Mouse (Mus musculus): ENCODE data around the gene Irf7. TPM values are rescaled to one million over a fixed set of nuclear protein-coding genes. Genes with fewer than 3 reads are reported as not detected.

Gene Irf7
- 7.7 and 8.6 TPM in 2 replicates for polyA plus RNA-seq (2012; rRNA removed)

DNA sequence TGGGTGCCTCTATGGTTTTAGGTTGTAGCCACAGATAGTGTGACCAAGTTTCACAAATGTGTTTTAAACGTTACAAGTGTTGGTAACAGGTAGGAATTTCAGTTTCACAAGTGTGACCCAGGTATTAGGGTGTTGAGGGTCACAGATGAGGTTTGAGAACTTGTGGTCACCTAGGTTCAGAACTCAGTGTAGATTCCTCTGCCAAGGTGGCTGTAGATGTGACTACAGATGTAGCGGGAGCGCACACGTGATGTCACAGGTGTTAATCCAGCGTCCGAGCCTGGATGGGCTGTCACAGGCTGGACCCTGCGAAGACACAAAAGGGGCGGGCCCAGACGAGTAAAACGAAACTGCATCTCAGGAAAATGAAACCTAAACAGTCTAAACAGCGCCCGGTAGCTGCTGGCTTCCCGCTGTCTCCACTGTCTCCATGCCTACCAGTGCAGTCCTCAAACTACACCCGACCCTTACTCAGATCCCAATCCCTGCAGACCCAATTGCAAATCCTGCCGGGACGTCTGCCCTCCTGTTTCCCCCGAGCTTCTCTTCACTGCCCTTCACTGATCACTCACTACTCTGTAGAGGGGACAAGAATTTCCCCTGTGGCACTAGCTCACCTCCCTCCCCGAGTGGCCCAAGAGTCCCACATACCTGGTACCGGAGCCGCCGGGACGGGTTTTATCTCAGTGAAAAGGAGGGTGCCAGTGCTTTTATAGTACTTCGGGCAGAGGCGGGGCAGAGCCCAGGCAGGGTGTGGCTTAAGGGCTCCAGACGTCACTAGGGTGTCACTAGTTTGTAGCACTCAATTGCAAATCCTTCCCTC lies at the start of gene Irf7:
Irf7 (minus strand) TSS at position 743 of the 823 bp plus-strand sequence.
- peak in 1 of 2 experiments; percentile 24 for DNase-seq (ENCODE audit: extremely low spot score in 1 of 2, low spot score in 1 of 2)

DNA sequence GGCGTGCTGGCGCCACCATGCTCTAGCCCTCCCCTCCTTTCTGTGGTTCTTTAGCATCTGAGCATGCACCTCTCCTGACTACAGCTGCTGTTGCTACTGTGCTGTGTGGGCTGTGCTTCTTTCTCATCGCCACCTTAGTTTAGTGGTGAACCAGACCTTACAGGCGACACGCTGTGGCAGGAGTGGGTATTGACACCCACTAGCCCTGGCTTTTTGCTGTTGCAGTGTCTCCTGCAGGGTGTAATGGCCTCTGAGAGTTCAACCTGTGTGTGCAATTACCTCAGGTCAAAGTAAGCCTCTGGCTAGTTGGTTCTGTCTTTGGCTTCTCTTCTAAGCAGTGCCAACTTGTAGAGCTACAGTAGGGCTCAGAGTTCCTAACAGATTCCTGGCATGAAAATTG lies 49.7 kb upstream of the Irf7 start:
- DNase-seq (ENCODE audit: extremely low spot score in 1 of 2, low spot score in 1 of 2): peak; percentile 44 to 62

DNA sequence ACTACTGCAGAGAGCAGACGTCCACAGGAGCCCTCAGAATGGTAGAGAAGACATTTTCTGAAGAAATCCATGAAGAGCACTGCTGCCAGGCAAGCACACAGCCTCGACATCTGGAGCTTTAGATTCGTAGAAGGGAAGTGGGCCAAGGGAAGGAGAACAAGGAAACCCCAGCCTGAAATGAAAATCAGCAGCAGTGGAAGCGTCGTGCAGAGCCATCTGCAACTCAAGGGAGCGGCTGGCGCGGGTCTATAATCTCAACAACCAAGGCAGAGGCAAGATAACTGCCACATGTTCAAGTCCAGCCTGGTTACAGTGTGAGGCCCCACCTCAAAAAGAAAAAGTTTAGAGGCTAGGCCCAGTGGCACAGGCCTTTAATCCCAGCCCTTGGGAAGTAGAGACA lies 48.8 kb upstream of the Irf7 start:
- peak in 1 of 2 experiments; percentile 44 for DNase-seq (ENCODE audit: extremely low spot score in 1 of 2, low spot score in 1 of 2)

DNA sequence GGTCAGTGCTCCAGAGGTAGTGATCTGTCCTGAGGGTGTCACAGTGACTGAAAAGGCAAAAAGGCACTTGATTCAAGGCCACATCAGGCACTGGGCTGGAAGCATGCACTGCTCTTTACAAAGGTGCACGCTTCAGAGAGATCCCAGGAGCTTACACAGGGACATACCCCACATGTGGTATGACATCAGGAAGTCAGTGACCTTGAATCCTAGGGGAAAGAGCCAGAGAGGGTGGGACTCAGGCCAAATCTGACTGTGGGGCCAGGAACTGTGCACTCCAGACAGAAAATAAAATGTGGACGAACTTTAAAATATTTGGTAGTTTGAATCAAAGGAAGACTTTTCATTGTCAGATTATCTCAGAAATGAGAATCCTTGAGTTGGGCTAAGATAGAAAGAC lies 48.1 kb upstream of the Irf7 start:
- no peak for DNase-seq (ENCODE audit: extremely low spot score in 1 of 2, low spot score in 1 of 2)

DNA sequence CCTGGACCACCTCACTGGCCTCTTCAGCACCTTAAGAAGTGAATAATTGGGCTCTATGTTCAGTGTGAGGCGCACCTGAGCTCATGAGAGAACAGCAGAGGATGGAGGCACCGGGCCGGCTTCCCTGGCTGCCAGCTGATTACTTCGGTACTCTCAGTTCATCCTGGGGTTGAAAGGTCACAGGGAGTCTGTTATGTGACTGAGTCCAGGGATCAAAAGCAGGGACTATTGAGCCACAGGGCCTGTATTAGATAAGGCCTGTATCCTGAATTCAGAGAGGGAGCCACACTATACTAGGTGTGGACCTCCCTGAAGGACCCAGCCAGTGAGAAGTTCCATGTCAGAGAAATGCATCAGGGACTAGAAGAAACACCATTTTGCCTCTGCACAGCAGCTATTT lies 38.3 kb upstream of the Irf7 start:
- no peak for DNase-seq (ENCODE audit: extremely low spot score in 1 of 2, low spot score in 1 of 2)

DNA sequence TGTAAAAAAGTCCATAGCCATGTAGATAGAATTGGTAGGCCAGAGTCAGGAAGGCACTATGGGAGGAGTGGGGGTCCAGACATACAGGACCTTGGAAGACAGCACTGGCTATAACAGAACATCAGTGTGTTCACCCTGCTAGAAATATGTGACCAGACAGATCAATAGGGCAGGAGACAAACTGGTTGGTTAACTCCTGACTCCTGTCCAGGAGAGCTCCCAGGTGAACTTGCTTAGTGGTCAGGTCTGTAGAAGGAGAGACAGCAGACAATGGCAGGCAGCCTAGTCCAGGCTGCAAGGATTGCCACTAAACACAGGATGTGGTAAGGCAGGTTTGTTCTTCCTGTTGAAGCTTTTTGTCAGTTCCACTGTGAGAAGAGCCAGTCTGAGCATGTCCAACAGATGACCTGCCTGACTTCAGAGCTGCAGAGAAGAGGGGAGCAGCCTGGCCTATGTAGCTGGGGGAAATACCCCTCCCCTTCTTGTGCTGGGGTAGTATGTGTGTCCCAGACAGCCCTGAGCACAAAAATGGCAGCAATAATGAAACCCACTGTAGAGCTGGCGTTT lies 36.5 kb upstream of the Irf7 start:
- no peak for DNase-seq (ENCODE audit: extremely low spot score in 1 of 2, low spot score in 1 of 2)

DNA sequence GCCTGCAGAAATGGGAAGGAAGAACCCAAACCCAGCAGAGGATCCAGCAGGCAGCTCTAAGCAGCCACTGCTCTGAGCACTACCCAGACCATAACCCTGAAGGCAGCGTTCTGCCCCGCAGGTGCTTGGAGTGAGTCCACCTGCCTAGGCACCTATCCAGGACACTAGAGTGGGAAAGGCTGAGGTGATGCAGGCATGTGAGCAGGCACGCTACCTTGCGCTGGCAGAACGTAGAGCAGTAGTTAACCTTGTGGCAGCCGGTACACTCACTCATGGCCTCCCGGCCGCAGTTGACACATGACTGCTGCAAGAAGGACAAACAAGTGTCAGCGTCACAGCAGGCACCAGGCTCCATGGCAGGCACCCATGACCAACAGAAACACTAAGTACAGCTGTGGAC lies 35.1 kb upstream of the Irf7 start:
- no peak for DNase-seq (ENCODE audit: extremely low spot score in 1 of 2, low spot score in 1 of 2)

DNA sequence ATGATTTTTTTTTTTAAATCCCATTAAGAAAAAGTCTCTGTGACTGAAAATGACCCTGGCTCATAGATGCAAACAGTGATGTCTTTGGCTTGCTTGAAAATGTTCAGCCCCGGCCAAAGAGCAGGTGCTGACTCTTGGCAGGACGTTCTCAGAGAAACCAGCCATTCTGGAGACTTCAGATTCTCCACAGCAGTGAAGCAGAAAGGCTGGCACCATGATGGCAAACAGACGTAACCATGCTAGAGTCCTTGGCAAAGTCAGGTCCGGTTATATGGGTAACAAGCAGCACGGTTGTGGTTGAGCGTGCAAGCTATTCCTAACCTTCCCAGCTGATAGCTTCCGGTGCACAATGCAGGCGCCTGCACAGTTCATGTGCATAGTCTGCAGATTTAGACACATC lies 32.9 kb upstream of the Irf7 start:
- no peak for DNase-seq (ENCODE audit: extremely low spot score in 1 of 2, low spot score in 1 of 2)

DNA sequence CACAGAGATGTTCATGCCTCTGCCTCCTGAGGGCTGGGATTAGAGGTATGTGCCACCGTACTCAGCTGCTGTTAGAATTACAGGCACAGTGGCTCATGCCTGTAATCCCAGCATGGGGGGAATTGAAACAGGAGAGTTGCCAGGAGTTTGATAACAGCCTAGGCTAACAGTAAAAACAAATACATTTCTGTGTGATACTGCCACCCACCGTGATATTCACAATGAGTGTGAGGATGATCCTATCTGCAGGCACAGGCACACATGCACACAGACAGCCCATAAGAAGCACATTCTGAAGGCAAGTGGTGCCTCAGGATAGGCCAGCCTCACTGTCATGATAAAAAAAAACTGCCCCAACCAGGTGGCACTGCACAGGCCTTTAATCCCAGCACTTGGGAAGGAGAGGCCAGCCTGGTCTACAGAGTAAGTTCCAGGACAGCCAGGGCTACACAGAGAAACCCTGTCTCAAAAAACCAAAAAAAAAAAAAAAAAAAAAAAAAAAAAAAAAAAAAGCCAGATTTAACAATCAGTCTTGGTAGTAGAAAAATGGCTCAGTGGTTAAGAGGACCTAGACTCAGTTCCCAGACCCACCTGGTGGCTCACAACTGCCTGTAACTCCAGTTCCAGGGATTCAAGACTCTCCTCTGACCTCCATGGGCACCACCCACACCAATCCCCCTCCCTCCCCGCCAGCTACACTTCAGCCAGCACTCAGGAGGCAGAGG lies 31.8 kb upstream of the Irf7 start:
- no peak for DNase-seq (ENCODE audit: extremely low spot score in 1 of 2, low spot score in 1 of 2)

DNA sequence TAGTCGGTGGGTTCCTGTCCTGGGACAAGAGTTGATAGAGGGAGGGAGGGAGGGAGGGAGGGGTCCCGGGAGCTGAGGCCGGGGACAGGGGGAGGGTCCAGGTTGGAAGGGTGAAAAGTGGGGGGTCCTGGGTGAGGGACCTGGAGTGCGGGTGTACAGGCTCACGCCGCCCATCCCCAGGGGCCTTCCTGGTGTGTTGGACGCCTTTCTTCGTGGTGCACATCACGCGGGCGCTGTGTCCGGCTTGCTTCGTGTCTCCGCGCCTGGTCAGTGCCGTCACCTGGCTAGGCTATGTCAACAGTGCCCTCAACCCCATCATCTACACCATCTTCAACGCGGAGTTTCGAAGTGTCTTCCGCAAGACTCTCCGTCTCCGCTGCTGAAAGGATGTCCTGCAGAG lies 28.2 kb upstream of the Irf7 start:
- DNase-seq (ENCODE audit: extremely low spot score in 1 of 2, low spot score in 1 of 2): no peak

DNA sequence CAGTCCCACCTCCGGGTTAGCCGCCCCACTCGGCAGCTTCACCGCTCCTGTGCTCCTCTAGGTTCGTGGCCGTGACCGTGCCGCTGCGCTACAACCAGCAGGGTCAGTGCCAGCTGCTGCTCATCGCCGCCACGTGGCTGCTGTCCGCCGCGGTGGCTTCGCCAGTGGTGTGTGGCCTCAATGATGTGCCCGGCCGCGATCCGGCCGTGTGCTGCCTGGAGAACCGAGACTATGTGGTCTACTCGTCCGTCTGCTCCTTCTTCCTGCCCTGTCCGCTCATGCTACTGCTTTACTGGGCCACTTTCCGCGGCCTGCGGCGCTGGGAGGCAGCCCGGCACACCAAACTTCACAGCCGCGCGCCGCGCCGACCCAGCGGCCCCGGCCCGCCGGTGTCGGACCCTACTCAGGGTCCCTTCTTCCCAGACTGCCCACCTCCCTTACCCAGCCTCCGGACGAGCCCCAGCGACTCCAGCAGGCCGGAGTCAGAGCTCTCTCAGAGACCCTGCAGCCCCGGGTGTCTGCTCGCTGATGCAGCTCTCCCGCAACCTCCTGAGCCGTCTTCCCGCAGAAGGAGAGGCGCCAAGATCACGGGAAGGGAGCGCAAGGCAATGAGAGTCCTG lies 27.7 kb upstream of the Irf7 start:
- no peak for DNase-seq (ENCODE audit: extremely low spot score in 1 of 2, low spot score in 1 of 2)

DNA sequence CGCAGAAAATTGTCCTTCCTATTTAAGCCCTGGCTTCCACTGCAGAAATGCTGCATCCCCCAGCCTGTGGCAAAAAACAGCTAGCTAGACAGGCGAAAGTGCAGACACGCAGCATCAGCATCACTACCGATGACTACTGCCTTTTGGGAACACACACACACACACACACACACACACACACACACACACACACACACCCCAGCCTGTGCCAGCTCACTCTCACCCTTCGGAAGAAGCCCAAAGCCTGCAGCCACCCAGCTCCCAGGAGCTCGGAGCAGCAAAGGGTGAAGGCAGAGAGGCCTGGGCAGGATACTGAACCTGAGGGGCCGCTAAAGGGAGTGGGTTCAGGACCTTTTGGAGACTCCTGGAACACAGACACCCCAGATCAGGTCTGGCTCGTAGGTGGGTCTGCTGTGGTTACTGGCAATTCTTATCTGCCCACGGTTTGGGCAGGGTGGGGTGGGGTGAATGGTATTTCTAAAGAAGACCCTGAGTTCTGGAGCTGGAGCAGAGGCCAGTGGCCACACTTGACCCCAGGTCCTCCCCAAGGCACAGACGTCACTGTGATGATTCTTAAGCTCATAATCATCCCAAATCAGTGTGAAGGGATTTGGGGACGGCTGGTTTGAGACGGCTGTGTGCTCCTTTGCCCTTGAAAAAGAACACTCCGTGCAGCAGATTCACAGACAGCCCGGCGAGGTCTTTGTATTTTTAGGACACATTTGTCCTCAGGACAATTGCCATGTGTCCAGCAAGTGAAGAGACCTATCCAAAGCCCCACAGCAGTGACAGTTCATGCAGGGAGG lies 26.5 kb upstream of the Irf7 start:
- peak in 1 of 2 experiments; percentile 13 for DNase-seq (ENCODE audit: extremely low spot score in 1 of 2, low spot score in 1 of 2)

DNA sequence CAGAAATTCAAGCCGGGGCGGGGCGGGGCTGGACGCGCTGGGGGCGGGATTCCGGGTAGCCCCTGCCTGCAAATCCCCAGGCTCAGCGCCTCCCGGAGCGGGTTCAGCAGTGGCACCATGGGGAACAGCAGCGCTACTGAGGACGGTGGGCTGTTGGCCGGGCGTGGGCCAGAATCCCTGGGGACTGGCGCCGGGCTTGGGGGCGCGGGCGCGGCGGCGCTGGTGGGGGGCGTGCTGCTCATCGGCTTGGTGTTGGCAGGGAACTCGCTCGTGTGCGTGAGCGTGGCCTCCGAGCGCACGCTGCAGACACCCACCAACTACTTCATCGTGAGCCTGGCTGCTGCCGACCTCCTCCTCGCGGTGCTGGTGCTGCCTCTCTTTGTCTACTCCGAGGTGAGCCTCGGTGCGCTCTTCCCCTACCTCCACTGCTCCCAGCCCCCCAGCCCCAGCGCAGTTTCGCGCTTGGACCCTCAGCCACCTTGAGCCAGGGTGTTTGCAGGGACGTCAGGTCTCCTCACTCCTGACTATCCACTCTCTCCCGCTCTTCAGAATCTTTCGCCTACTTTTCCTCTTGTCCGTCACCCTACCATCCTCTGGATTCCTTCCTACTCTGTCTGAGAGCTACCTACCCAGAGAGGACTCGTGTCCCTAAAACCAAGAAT lies 25.8 kb upstream of the Irf7 start, which contains the start of gene Drd4:
Drd4 (plus strand) TSS at position 86 of the 662 bp plus-strand sequence.
- peak in 1 of 2 experiments; percentile 42 for DNase-seq (ENCODE audit: extremely low spot score in 1 of 2, low spot score in 1 of 2)

DNA sequence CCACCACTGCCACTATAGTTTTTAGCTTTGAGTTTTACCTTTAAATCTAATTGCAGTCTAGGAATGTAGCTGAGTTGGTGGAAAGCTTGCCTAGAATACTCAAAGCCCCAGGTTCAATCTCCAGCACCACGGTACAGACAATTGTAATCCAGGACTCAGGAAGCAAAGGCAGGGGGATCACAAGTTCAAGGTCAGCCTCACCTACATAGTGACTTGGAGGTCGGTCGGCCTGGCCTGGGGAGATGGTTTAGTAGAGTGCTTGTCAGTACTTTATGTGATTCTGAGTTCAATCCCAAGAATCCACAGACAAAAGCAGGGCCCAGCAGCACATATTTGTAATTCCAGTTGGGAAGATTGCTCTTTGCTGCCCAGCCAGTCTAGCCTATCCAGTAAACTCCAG lies 21.8 kb upstream of the Irf7 start:
- no peak for DNase-seq (ENCODE audit: extremely low spot score in 1 of 2, low spot score in 1 of 2)

DNA sequence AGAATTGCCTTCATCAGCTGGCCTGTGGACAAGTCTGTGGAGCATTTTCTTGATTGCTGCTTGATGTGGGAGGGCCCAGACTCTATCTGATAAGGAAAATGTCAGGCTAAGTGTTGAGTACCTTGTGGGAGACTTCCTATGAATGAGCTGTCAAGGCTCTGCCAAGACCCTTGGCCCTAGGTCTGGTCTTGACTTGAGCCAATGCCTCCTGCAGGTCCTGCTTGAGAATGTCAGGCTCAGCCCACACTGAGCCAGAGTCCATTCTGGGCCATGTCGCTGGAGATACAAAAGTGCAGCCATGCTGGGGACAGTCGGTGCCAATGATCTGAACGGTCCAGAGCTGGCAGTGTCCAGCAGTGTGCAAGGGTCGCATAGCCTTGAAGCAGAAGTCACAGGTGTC lies 16.5 kb upstream of the Irf7 start:
- no peak for DNase-seq (ENCODE audit: extremely low spot score in 1 of 2, low spot score in 1 of 2)

DNA sequence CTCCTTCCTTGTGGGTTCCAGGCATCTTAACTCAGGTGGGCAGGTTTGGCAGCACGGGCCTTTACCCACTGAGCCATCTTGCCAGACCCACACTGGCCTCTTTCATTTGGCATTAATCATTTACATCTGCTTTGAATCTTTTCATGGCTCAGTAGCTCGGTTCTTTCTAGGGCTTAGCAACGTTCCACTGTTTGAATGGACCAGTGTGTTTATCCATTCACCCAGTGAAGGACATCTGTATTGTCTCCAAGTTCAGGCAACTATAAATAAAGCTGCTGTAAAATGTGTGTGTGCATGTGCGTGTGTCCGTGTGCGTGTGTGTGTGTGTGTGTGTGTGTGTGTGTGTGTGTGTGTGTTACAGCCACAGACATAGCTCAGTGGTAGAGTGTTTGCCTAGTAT lies 15.2 kb upstream of the Irf7 start:
- no peak for DNase-seq (ENCODE audit: extremely low spot score in 1 of 2, low spot score in 1 of 2)

DNA sequence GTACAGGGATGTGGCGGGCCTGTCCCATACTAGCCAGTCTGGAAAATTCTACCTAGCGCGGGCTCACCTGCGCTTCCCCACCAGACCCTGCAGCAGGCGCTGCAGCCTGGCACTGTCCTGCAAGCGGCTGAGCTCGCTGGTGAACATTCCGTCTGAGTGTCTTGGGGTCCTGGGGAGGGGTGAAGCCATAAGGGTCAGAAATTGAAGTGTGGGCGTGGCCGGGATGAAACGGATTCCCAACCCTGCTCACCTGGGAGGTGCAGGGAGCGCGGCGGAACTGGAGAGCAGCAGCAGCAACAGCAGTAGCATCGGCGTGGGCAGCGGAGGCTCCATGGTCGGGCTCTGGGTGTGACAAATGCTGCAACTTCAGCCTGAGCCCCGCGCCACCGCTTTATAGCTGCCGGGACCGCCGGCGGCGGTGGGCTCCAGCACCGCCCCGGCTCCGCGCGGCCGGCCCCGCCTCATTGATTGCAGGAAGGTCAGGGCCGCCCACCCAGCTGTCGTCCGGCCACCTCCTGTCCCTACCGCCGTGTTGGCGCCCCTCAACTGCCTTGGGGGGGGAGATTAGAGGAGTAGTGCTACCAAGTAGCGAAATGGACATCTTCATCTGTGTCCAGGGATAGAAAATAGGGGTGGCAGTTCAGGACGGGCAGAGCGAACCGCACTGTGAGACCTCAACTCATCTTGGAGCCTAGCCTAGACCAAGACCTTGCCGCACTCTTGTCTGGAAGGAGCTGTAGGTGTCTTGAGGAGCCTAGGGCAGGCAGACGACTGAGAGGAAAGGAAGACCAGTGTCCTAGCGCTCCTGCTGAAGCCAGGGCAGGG lies 12.7 kb upstream of the Irf7 start, which contains the start of gene Sct:
Sct (minus strand) TSS at position 368 of the 825 bp plus-strand sequence.
- no peak for DNase-seq (ENCODE audit: extremely low spot score in 1 of 2, low spot score in 1 of 2)

DNA sequence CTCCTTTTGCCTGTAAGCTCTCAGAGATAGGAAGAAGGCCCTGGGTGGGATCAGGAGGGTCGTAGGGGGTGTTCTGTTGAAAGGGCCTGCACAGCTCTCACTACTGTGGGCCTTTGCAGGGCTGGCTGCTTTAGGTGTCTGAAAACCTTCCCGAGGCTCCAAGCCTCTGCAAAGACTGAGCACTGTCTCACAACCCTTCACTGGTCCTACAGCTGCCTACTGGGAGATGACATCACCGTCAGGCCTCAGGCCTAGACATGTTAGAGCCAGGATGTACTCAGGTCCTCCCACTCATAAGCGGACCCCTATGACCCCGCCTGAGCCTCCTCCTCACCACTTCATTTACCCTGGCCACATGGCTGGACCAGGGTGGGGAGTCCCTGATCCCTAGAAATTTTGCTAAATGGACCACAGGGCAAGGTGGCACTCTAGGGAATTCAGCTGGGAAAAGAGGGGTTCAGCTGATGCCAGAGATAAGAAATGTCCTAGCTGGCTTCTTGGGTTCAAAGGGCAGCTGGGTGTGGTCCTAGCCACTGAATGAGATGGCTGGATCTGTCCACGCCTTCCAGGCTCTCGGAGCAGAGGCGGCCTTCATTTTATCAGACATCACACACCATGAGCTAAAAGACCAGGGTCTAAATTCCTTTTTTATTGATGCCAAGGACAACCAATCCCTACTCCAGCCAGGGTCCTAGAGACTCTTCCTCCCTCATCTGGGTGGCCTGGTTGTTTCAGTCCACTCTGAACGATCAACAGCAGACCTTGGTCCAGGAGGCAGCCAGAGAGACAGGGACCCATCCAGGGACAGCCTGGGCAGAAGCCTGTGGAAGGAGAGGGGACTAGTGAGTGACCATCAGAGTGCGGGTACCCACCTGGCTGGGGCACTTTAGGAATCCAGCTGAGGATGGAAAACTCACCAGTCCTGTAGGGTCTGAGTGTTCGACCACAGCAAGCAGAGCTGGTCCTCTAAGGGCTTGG lies 11.7 kb upstream of the Irf7 start:
- no peak for DNase-seq (ENCODE audit: extremely low spot score in 1 of 2, low spot score in 1 of 2)
